Mouse (Mus musculus) lung, adult 2 months (tissue): Measurements from ENCODE around the gene Eef1a2.

Source experiments
- CTCF ChIP-seq: fragments of 200-500 bp; IDR thresholded peaks from 2 replicates; pipeline ENCODE4 v1.5.1; 2011; ENCODE audit warnings: mild to moderate bottlenecking, low read length, control low read depth; ENCODE audit not compliant: insufficient read depth
- POLR2A ChIP-seq: fragments of 200-500 bp; IDR thresholded peaks from 2 replicates; pipeline ENCODE4 v1.6.1; 2011; ENCODE audit warnings: low read depth, mild to moderate bottlenecking, control low read depth, low read length, borderline replicate concordance; ENCODE audit errors: extremely low read depth

DNA sequence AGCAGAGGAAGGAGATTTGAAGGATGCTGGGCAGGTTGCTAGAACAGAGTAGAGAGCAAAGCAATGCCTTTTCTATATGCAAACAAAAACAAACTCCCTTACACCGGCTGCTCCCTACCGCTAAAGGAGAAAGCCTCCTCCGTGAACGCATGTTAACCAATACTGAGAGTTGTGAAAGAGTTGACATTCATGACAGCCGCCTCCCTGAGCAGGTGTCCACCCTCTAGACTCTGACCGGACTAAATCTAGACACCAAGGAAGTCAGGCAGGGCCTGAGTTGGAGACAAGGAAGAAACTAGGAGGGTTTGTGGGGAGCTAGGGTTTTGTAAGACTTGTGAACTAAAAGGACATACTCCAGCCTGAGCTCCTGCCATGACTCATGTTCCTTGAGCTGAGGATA lies 46.1 kb upstream of the Eef1a2 start:
- TF ChIP-seq CTCF (no peak), POLR2A (no peak)
